Mouse (Mus musculus) intestine, embryonic 14.5 days (tissue): ENCODE results near the gene 4932415D10Rik. TPM values are rescaled to one million over a fixed set of nuclear protein-coding genes. Genes with fewer than 3 reads are reported as not detected.
A peak's percentile ranks its signal among the peaks of the same experiment; 100 is the strongest.

Experiments
- ATAC-seq: fragments of 200-750 bp; cut with Nextera tagmentation; replicated peaks from 2 replicates; pipeline ENCODE4 v1.8.0; 2017; ENCODE audit warnings: low read depth, moderate number of reproducible peaks, moderate TSS enrichment, moderate library complexity; ENCODE audit not compliant: low FRiP score, low TSS enrichment
- DNase-seq: peaks from one replicate; pipeline ENCODE4 v3.0.0-alpha.2; 2018; ENCODE audit warnings: low spot score
- H3K27ac ChIP-seq: fragments of 300-500 bp; sonication (generic); 2 replicates; pipeline ENCODE4 v1.5.1; 2014; ENCODE audit warnings: low read depth, mild to moderate bottlenecking, control low read depth
- H3K27me3 ChIP-seq: fragments of 300-500 bp; sonication (generic); replicated peaks from 2 replicates; pipeline ENCODE4 v1.6.1; 2014; ENCODE audit warnings: low read length, control low read depth; ENCODE audit not compliant: control insufficient read depth, insufficient read depth
- H3K36me3 ChIP-seq: fragments of 300-500 bp; sonication (generic); 2 replicates; pipeline ENCODE4 v1.6.1; 2014; ENCODE audit warnings: low read length, control low read depth; ENCODE audit not compliant: control insufficient read depth, insufficient read depth
- H3K4me1 ChIP-seq: fragments of 300-500 bp; sonication (generic); replicated peaks from 2 replicates; pipeline ENCODE4 v1.6.1; 2014; ENCODE audit warnings: low read length, control low read depth, mixed read lengths; ENCODE audit not compliant: control insufficient read depth, insufficient read depth
- H3K4me2 ChIP-seq: fragments of 300-500 bp; sonication (generic); 2 replicates; pipeline ENCODE4 v1.6.1; 2014; ENCODE audit warnings: low read length
- H3K4me3 ChIP-seq: fragments of 300-500 bp; sonication (generic); 2 replicates; pipeline ENCODE4 v1.5.1; 2014; ENCODE audit warnings: low read depth, low read length, control low read depth, mixed read lengths
- H3K9ac ChIP-seq: fragments of 300-500 bp; sonication (generic); 2 replicates; pipeline ENCODE4 v1.6.1; 2014; ENCODE audit warnings: mild to moderate bottlenecking, low read length
- H3K9me3 ChIP-seq: fragments of 300-500 bp; sonication (generic); 2 replicates; pipeline ENCODE4 v1.6.1; 2016; ENCODE audit warnings: low read length, control low read depth; ENCODE audit not compliant: control insufficient read depth
- WGBS: fragments of 180-500 bp; shearing (Covaris S2); extraction: QIAGEN DNeasy Blood & Tissue Kit; methylation state at CpG from one replicate; pipeline ENCODE4 v1.1.7; 2014; 5-methylcytosine and 5-hydroxymethylcytosine counted together
- polyA plus RNA-seq: library from polyadenylated mRNA; unstranded; fragments of >200 nt; fragmentation: Nextera tagmentation; extraction: Ambion mirVana; gene quantifications from 2 replicates; pipeline ENCODE4 v1.2.1, GENCODE M21; 2014

Gene 4932415D10Rik
- polyA plus RNA-seq, 1 experiment from 2014 or later = not detected

- no peaks in the 10 kb centered on the region; the same call in 1 of the 2 replicates for H3K4me1 ChIP-seq
- H3K27me3 ChIP-seq = no peaks in the 10 kb centered on the region
- ATAC-seq = no peak
- no peak overlapping the region for H3K4me3 ChIP-seq
- no peak overlapping the region for H3K4me2 ChIP-seq
- H3K9ac ChIP-seq = no peak overlapping the region
- no peaks in the 10 kb centered on the region for H3K9me3 ChIP-seq
- H3K27ac ChIP-seq = no peak overlapping the region
- no peaks in the 10 kb centered on the region for H3K36me3 ChIP-seq
- DNase-seq = no peak
Measured at GRCm38 (mm10) chr10:82245021-82245420, 71.4 kb downstream of the 4932415D10Rik start.

- ATAC-seq (no peak), DNase-seq (no peak)
- Histone ChIP-seq H3K4me3 (peak overlapping the region; percentile 64), H3K27me3 (no peaks in the 10 kb centered on the region), H3K4me1 (peaks cover 3% of the 10 kb centered on the region; the same call in 1 of the 2 replicates), H3K36me3 (no peaks in the 10 kb centered on the region), H3K9ac (peak overlapping the region; percentile 62; the same call in 1 of the 2 replicates), H3K9me3 (peaks cover 7% of the 10 kb centered on the region; the same call in 1 of the 2 replicates), H3K4me2 (peak overlapping the region; percentile 66), H3K27ac (no peak overlapping the region)
- 64% methylated on average over 5 of the region's 5 CpGs for WGBS
Measured at GRCm38 (mm10) chr10:82241401-82241788, 75.0 kb downstream of the 4932415D10Rik start.

GRCm38 (mm10) chr10:82240742-82241400, 75.5 kb downstream of the 4932415D10Rik start, which contains the start of gene Zfp938:
Gene Zfp938, minus strand, starts transcription at chr10:82241280.
- H3K36me3 ChIP-seq = no peaks in the 10 kb centered on the region
- DNase-seq (peak; percentile 85), ATAC-seq (peak; percentile 100)
- no peaks in the 10 kb centered on the region for H3K27me3 ChIP-seq
- H3K4me2 ChIP-seq = peak within 1 kb of the TSS; percentile 66
- H3K9ac ChIP-seq = peak within 1 kb of the TSS; percentile 62
- peaks cover 3% of the 10 kb centered on the region; the same call in 1 of the 2 replicates for H3K4me1 ChIP-seq
- peak within 1 kb of the TSS; percentile 76 for H3K27ac ChIP-seq
- H3K9me3 ChIP-seq = peaks cover 10% of the 10 kb centered on the region; the same call in 1 of the 2 replicates
- WGBS = 2% methylated on average over 27 of the region's 27 CpGs
- peak within 1 kb of the TSS; percentile 64 for H3K4me3 ChIP-seq

Other genes starting within 250 kb of the 4932415D10Rik start
- 5.0 and 5.4 TPM in 2 replicates for gene BC024063, start 233.2 kb downstream of the 4932415D10Rik start, polyA plus RNA-seq
- gene AU041133, start 188.6 kb downstream of the 4932415D10Rik start, polyA plus RNA-seq = 7.3 and 8.1 TPM in 2 replicates
- gene Zfp938, start 75.3 kb downstream of the 4932415D10Rik start, polyA plus RNA-seq = 13.0 and 15.9 TPM in 2 replicates
- gene Gm4924, start 37.7 kb upstream of the 4932415D10Rik start, polyA plus RNA-seq = 8.2 and 10.8 TPM in 2 replicates
- not detected in 2 replicates for gene Gm1553, start 176.0 kb upstream of the 4932415D10Rik start, polyA plus RNA-seq